Mouse (Mus musculus) thymus, adult 2 months (tissue): ENCODE results near the gene Tenm4.

Source experiments
- CTCF ChIP-seq: fragments of 200-500 bp; IDR thresholded peaks from 2 replicates; pipeline ENCODE4 v1.5.1; 2012; ENCODE audit warnings: mild to moderate bottlenecking, control low read depth, low read length, moderate library complexity, borderline replicate concordance; ENCODE audit not compliant: control insufficient read depth, poor library complexity, insufficient read depth; ENCODE audit errors: extremely low read depth
- POLR2A ChIP-seq: fragments of 200-500 bp; IDR thresholded peaks from 2 replicates; pipeline ENCODE4 v1.6.1; 2012; ENCODE audit warnings: mild to moderate bottlenecking, low read length, control low read depth, moderate library complexity; ENCODE audit not compliant: control insufficient read depth, poor library complexity, insufficient read depth; ENCODE audit errors: extremely low read depth

- no peak for TF ChIP-seq CTCF
- no peak for TF ChIP-seq POLR2A
Measured at GRCm38 (mm10) chr7:96170924-96171595, at the start of gene Tenm4.
